Mouse (Mus musculus) stomach, postnatal 0 days (tissue): Measurements from ENCODE around the gene Tmem128.

ENCODE experiments used
- CTCF ChIP-seq: IDR thresholded peaks from 2 replicates; pipeline ENCODE4 v1.5.1; 2016; ENCODE audit warnings: antibody characterized with exemption, low read depth, mild to moderate bottlenecking, moderate library complexity
- EP300 ChIP-seq: optimal IDR thresholded peaks from 2 replicates; pipeline ENCODE3; 2016; ENCODE audit warnings: antibody characterized with exemption

- TF ChIP-seq CTCF (no peak), EP300 (no peak)
These were observed 18.0 kb upstream of the Tmem128 start for GRCm38 (mm10) chr5:38241966-38242365.
